Mouse (Mus musculus) limb, embryonic 14.5 days (tissue): ENCODE measurements around the gene Rcsd1. TPM values are rescaled to one million over a fixed set of nuclear protein-coding genes. Genes with fewer than 3 reads are reported as not detected.
A peak's percentile ranks its signal among the peaks of the same experiment; 100 is the strongest.

Experiments used
- ATAC-seq: fragments of 200-750 bp; cut with Nextera tagmentation; 2 replicates; pipeline ENCODE4 v1.8.0; 2017; ENCODE audit warnings: low read depth, moderate number of reproducible peaks, moderate TSS enrichment; ENCODE audit not compliant: low FRiP score
- DNase-seq: peaks from one replicate; pipeline ENCODE4 v3.0.0-alpha.2; 2015; ENCODE audit warnings: low spot score
- H3K27ac ChIP-seq: fragments of 300-500 bp; sonication (generic); replicated peaks from 2 replicates; pipeline ENCODE4 v1.5.1; 2014; ENCODE audit warnings: low read depth, mild to moderate bottlenecking, low read length, moderate library complexity, mixed read lengths
- H3K27me3 ChIP-seq: fragments of 300-500 bp; sonication (generic); 2 replicates; pipeline ENCODE4 v1.6.1; 2014; ENCODE audit warnings: low read length, mixed read lengths; ENCODE audit not compliant: control insufficient read depth, insufficient read depth
- H3K36me3 ChIP-seq: fragments of 300-500 bp; sonication (generic); 2 replicates; pipeline ENCODE4 v1.6.1; 2014; ENCODE audit warnings: mild to moderate bottlenecking, low read length, moderate library complexity, mixed read lengths; ENCODE audit not compliant: control insufficient read depth, insufficient read depth
- H3K4me1 ChIP-seq: fragments of 300-500 bp; sonication (generic); 2 replicates; pipeline ENCODE4 v1.6.1; 2014; ENCODE audit warnings: antibody characterized with exemption, low read length, mixed read lengths; ENCODE audit not compliant: control insufficient read depth, insufficient read depth
- H3K4me2 ChIP-seq: fragments of 300-500 bp; sonication (generic); replicated peaks from 2 replicates; pipeline ENCODE4 v1.6.1; 2014; ENCODE audit warnings: low read depth, mild to moderate bottlenecking, low read length, moderate library complexity; ENCODE audit not compliant: severe bottlenecking
- H3K4me3 ChIP-seq: fragments of 300-500 bp; sonication (generic); replicated peaks from 2 replicates; pipeline ENCODE4 v1.5.1; 2014; ENCODE audit warnings: low read length
- H3K9ac ChIP-seq: fragments of 300-500 bp; sonication (generic); 2 replicates; pipeline ENCODE4 v1.6.1; 2014; ENCODE audit warnings: mild to moderate bottlenecking, low read depth, low read length, moderate library complexity; ENCODE audit not compliant: severe bottlenecking
- H3K9me3 ChIP-seq: fragments of 300-500 bp; sonication (generic); 2 replicates; pipeline ENCODE4 v1.6.1; 2016; ENCODE audit warnings: low read length; ENCODE audit not compliant: control insufficient read depth
- POLR2A ChIP-seq: fragments of 200-500 bp; IDR thresholded peaks from 2 replicates; pipeline ENCODE4 v1.8.0; 2012; ENCODE audit warnings: inconsistent platforms, mild to moderate bottlenecking, moderate library complexity, borderline replicate concordance; ENCODE audit not compliant: insufficient read depth, insufficient read length; ENCODE audit errors: extremely low read depth
- WGBS: fragments of 180-500 bp; shearing (Covaris S2); extraction: QIAGEN DNeasy Blood & Tissue Kit; methylation state at CpG from one replicate; pipeline ENCODE4 v1.1.7; 2014; 5-methylcytosine and 5-hydroxymethylcytosine counted together
- polyA plus RNA-seq, 2 experiments: library from polyadenylated mRNA; depleted of rRNA in 1 of 2; stranded (reverse) in 1 of 2; unstranded in 1 of 2; fragments of >200 nt; fragmentation: Nextera tagmentation in 1 of 2; extraction: Ambion mirVana in 1 of 2; gene quantifications; 2 replicates each; pipeline versions ENCODE4 v1.2.1 to v1.2.3; 2012 to 2014

Gene Rcsd1
- polyA plus RNA-seq, 2 experiments: 9.6 to 16.7 TPM

GRCm38 (mm10) chr1:165661725-165662124 is 47.8 kb downstream of the Rcsd1 start:
- DNase-seq (no peak), ATAC-seq (no peak)
- Histone ChIP-seq H3K9ac (no peak overlapping the region), H3K4me2 (no peak overlapping the region), H3K9me3 (no peaks in the 10 kb centered on the region), H3K27ac (no peak overlapping the region), H3K36me3 (no peaks in the 10 kb centered on the region; the same call in 1 of the 2 replicates), H3K4me1 (no peaks in the 10 kb centered on the region), H3K4me3 (no peak overlapping the region), H3K27me3 (no peaks in the 10 kb centered on the region)
- no peak for TF ChIP-seq POLR2A
- 69% methylated on average over 6 of the region's 6 CpGs for WGBS

- Histone ChIP-seq H3K9me3 (no peaks in the 10 kb centered on the region), H3K9ac (no peak overlapping the region), H3K4me1 (no peaks in the 10 kb centered on the region), H3K4me3 (no peak overlapping the region), H3K27me3 (no peaks in the 10 kb centered on the region), H3K27ac (no peak overlapping the region), H3K36me3 (no peaks in the 10 kb centered on the region; the same call in 1 of the 2 replicates), H3K4me2 (no peak overlapping the region)
- TF ChIP-seq POLR2A: no peak
- ATAC-seq (no peak; the same call in 1 of the 2 replicates), DNase-seq (no peak)
- 47% methylated on average over 3 of the region's 3 CpGs for WGBS
These were observed 48.4 kb downstream of the Rcsd1 start for GRCm38 (mm10) chr1:165661191-165661590.

- H3K4me3 ChIP-seq: no peak overlapping the region
- H3K4me1 ChIP-seq: no peaks in the 10 kb centered on the region
- no peaks in the 10 kb centered on the region for H3K27me3 ChIP-seq
- no peak overlapping the region for H3K27ac ChIP-seq
- H3K36me3 ChIP-seq: no peaks in the 10 kb centered on the region; the same call in 1 of the 2 replicates
- 22% methylated on average over 4 of the region's 4 CpGs for WGBS
- TF ChIP-seq POLR2A: no peak
- H3K9ac ChIP-seq: no peak overlapping the region
- no peaks in the 10 kb centered on the region for H3K9me3 ChIP-seq
- H3K4me2 ChIP-seq: no peak overlapping the region
- ATAC-seq: peak; percentile 60
- DNase-seq: peak; percentile 88
These were observed 48.8 kb downstream of the Rcsd1 start for GRCm38 (mm10) chr1:165660774-165661173.

- no peak overlapping the region for H3K9ac ChIP-seq
- H3K27ac ChIP-seq: no peak overlapping the region
- H3K9me3 ChIP-seq: no peaks in the 10 kb centered on the region
- H3K4me3 ChIP-seq: no peak overlapping the region
- H3K4me1 ChIP-seq: no peaks in the 10 kb centered on the region
- ATAC-seq (no peak; the same call in 1 of the 2 replicates), DNase-seq (peak; percentile 73)
- H3K27me3 ChIP-seq: no peaks in the 10 kb centered on the region
- WGBS: 39% methylated on average over 5 of the region's 5 CpGs
- H3K4me2 ChIP-seq: no peak overlapping the region
- TF ChIP-seq POLR2A: no peak
- H3K36me3 ChIP-seq: peaks cover 10% of the 10 kb centered on the region
These were observed 51.0 kb downstream of the Rcsd1 start for GRCm38 (mm10) chr1:165658602-165659001.

- TF ChIP-seq POLR2A: no peak
- H3K4me1 ChIP-seq: no peaks in the 10 kb centered on the region
- 76% methylated on average over 14 of the region's 14 CpGs for WGBS
These were observed 54.1 kb downstream of the Rcsd1 start for GRCm38 (mm10) chr1:165655482-165655881.

GRCm38 (mm10) chr1:165655022-165655421 is 54.5 kb downstream of the Rcsd1 start:
- H3K27ac ChIP-seq: no peak overlapping the region
- no peak overlapping the region for H3K4me2 ChIP-seq
- peaks cover 10% of the 10 kb centered on the region for H3K36me3 ChIP-seq
- DNase-seq (no peak), ATAC-seq (no peak)
- no peaks in the 10 kb centered on the region for H3K9me3 ChIP-seq
- no peak overlapping the region for H3K4me3 ChIP-seq
- H3K27me3 ChIP-seq: no peaks in the 10 kb centered on the region
- H3K9ac ChIP-seq: no peak overlapping the region
- no peak for TF ChIP-seq POLR2A
- 80% methylated on average over 6 of the region's 6 CpGs for WGBS
- no peaks in the 10 kb centered on the region for H3K4me1 ChIP-seq

More at GRCm38 (mm10) chr1:165655482-165655881, 54.1 kb downstream of the Rcsd1 start:
- H3K4me2 ChIP-seq: no peak overlapping the region
- H3K27ac ChIP-seq: no peak overlapping the region
- H3K9me3 ChIP-seq: no peaks in the 10 kb centered on the region
- H3K36me3 ChIP-seq: peaks cover 10% of the 10 kb centered on the region
- ATAC-seq (no peak), DNase-seq (no peak)
- no peak overlapping the region for H3K4me3 ChIP-seq
- H3K27me3 ChIP-seq: no peaks in the 10 kb centered on the region
- H3K9ac ChIP-seq: no peak overlapping the region
